Mouse (Mus musculus) cerebellum, adult 18-20 months (tissue): Measurements from ENCODE around the gene Wipi1.

Source experiments
- DNase-seq, 2 experiments: peaks; one replicate each; pipeline ENCODE4 v3.0.0; 2021

The Wipi1 gene

GRCm38 (mm10) chr11:109530030-109530429 is 81.7 kb downstream of the Wipi1 start:
- DNase-seq, result peak in 1 of 2 experiments; percentile 40

- DNase-seq, result peak; percentile 69 to 83
Measured at GRCm38 (mm10) chr11:109525571-109525970, 86.2 kb downstream of the Wipi1 start.

- no peak for DNase-seq
Measured at GRCm38 (mm10) chr11:109524869-109525268, 86.9 kb downstream of the Wipi1 start.
